Mouse (Mus musculus) testis, adult 10 weeks (tissue): ENCODE data around the gene Inpp5a. TPM values are rescaled to one million over a fixed set of nuclear protein-coding genes. Genes with fewer than 3 reads are reported as not detected.

ENCODE experiments used
- polyA plus RNA-seq: library from polyadenylated mRNA; stranded (reverse); fragments of 350-450 nt; fragmentation: Illumina TruSeq; extraction: RNeasy Lipid Tissue Mini Kit (QIAGEN cat#74804); gene quantifications from one replicate; pipeline ENCODE4 v1.2.3, GENCODE M21; 2014; ENCODE audit warnings: low read depth, low replicate concordance

Gene Inpp5a
- 31.7 TPM for polyA plus RNA-seq

GRCm38 (mm10) chr7:139388670-139389212 is at the start of gene Inpp5a:
Gene Inpp5a, plus strand, starts transcription at chr7:139389109.

GRCm38 (mm10) chr7:139582595-139582994 is 193.7 kb downstream of the Inpp5a start, which contains the start of gene Nkx6-2:
Gene Nkx6-2, minus strand, starts transcription at chr7:139582797.

Other genes with a start within 250 kb of the Inpp5a start
- gene Lrrc27, start 176.1 kb upstream of the Inpp5a start, polyA plus RNA-seq, result 710 TPM
- gene Stk32c, start 175.8 kb upstream of the Inpp5a start, polyA plus RNA-seq, result 0.25 TPM
- 13.2 TPM for gene Pwwp2b, start 140.6 kb upstream of the Inpp5a start, polyA plus RNA-seq
- gene Nkx6-2, start 193.7 kb downstream of the Inpp5a start, polyA plus RNA-seq, result not detected